Comparison of ENCODE assay signal across 13 mouse cellular contexts in genomic region chr7:74669110-74669509, GRCm38 (mm10).
"Had no signal": no experiment of that assay in that cellular context is flagged by ENCODE, and none has a peak within 500 bp of the region (broad histone marks: within the 10 kb centered on the region; RNA-seq: fewer than 3 reads in every experiment).

No protein-coding gene starts in this region.

- H3K27me3 ChIP-seq: limb, embryonic 12.5 days; midbrain, embryonic 12.5 days had no signal

- DNase-seq: kidney, adult 11 months; kidney, postnatal 14 days; liver; right cerebral cortex, postnatal 14 days; thymus, adult 2 months; thymus, postnatal 25 days had no signal

- H3K4me3 ChIP-seq: limb, embryonic 12.5 days; megakaryocyte, embryonic 14.5 days; midbrain, embryonic 12.5 days had no signal

- H3K4me1 ChIP-seq: limb, embryonic 12.5 days; megakaryocyte, embryonic 14.5 days; midbrain, embryonic 12.5 days had no signal

- H3K4me2 ChIP-seq: limb, embryonic 12.5 days; midbrain, embryonic 12.5 days had no signal

- H3K9me3 ChIP-seq: limb, embryonic 12.5 days; midbrain, embryonic 12.5 days had no signal

- H3K36me3 ChIP-seq: limb, embryonic 12.5 days; midbrain, embryonic 12.5 days had no signal

- H3K9ac ChIP-seq: limb, embryonic 12.5 days; liver, embryonic 14.5 days; midbrain, embryonic 12.5 days had no signal

- ATAC-seq: hindbrain, postnatal 0 days; midbrain, embryonic 16.5 days had no signal

- H3K27ac ChIP-seq: hindbrain, postnatal 0 days; limb, embryonic 12.5 days; liver, embryonic 14.5 days; macrophage; midbrain, embryonic 12.5 days had no signal
